Mouse (Mus musculus): Measurements from ENCODE around the gene Ppp1r12a. TPM values are rescaled to one million over a fixed set of nuclear protein-coding genes. Genes with fewer than 3 reads are reported as not detected.
A peak's percentile ranks its signal among the peaks of the same experiment; 100 is the strongest.

Gene Ppp1r12a
- 79.1 and 83.4 TPM in 2 replicates for polyA plus RNA-seq (2016; fragmentation: Nextera tagmentation; extraction: Ambion mirVana)

DNA sequence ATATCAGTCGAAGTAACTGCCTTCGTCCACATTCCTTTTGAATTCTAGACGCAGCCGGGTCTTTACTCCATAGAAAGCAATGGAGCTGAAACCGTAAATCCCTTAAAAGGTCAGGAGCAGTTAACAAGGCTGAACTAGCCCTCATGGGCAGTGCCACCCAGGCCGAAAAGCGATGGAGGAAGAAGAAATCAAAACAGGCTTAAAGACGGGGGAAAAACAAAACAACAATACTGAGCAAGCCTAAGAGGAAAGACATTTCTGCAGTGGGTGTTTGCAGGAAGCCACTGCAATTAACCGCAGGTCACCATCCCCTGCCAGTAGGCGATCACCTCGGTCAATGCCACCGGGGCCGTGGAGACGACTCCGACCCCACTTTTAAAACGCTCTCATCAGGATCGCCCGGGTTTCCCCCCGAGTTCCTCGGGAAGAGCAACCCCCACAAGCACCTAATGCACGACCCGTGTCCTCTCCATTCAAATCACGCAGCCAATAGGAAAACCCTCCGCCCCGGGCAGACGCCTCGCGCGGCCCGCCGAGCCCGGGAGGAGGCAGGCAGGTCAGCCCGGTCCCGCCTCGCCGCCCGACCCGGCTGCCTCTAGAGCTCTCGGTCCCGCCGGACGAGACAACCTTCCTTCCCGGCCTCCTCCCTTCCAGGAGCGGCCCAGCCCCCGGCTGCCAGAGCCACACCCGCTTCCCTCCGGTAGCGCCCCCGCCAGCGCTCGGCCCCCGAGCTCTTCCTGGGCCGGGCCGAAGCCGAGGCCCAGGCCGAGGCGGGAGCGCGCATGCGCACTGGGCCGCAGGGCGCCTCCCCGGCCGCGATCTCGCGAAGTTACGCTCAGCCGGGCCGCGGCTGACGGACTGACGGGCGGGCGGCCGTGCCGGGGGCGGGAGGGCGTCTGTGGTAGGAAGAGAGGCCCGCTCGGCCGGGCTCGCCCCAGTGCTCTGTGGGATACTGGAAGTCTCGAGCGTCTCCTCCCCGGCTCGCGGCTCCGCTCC, at the start of gene Ppp1r12a:
Gene Ppp1r12a, plus strand, starts transcription at position 933 of the 996 bp plus-strand sequence.
- H3K27me3 ChIP-seq (replicated peaks) = no peaks in the 10 kb centered on the region
- peak; percentile 94 for ATAC-seq (ENCODE audit: low FRiP score, low read depth)
- H3K4me3 ChIP-seq = peak within 1 kb of the TSS; percentile 98
- no peaks in the 10 kb centered on the region for H3K36me3 ChIP-seq
- peak within 1 kb of the TSS; percentile 71 for H3K4me2 ChIP-seq (replicated peaks)
- WGBS = under 1% methylated on average over 87 of the region's 89 CpGs
- peak within 1 kb of the TSS; percentile 99 for H3K9ac ChIP-seq
- H3K27ac ChIP-seq = peak within 1 kb of the TSS; percentile 99
- H3K9me3 ChIP-seq = no peaks in the 10 kb centered on the region
- H3K4me1 ChIP-seq = peaks cover 17% of the 10 kb centered on the region

- 55% methylated on average over 17 of the region's 17 CpGs for WGBS
- ATAC-seq (ENCODE audit: low FRiP score, low read depth) = no peak
- Histone ChIP-seq H3K27me3 (replicated peaks) (no peaks in the 10 kb centered on the region), H3K9me3 (no peaks in the 10 kb centered on the region), H3K4me2 (replicated peaks) (peak overlapping the region; percentile 42), H3K4me1 (no peaks in the 10 kb centered on the region), H3K9ac (0 out of 2 replicates have a peak overlapping the region, but pooled peaks have one; percentile 21), H3K4me3 (no peak overlapping the region), H3K36me3 (no peaks in the 10 kb centered on the region), H3K27ac (no peak overlapping the region)
Measured at GRCm38 (mm10) chr10:108113361-108114237, 48.4 kb upstream of the Ppp1r12a start.

DNA sequence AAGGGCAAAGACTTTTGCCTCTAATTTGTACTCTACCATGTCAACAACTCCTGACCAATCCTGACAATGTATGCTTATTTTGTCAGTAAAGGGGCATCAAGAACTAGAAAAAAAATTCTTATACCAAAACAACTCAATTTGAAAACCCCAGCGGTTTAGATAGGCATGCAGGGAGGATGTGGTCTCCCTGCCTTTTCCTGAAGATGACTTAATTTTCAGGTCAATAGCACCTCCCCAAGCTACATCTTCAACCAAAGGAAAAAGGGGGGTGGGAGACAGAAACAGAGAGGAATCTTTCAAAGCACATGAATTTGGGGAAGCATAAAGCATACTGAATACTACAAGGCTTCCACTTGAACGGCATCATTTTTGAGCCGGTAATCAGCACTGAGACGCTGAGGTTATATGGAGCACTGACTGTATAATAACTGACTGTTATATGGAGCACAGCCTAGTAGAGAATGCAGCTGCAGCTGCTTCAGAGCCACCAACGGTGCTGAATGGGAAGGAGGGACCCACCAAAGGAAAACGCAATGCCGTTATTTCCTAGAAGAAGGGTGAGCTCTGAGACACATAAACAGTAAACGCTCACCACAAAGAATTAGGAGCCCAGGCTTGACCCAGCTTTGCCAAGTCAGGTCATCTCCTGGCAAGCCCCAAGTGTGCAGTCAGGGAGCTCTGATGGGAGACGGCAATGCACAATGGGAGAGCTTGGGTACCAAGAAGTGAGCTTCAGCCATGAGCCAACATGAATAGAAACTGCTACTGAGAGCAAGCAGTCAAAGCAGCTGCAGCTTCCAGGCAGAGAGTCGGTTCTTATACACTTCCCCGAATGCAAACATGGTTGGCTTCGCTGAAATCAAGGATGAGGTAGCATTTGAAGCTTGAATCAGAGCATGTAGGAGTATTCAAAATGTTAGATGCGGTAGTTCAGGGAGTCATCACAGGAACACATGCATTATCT, 43.5 kb upstream of the Ppp1r12a start:
- no peak for ATAC-seq (ENCODE audit: low FRiP score, low read depth)
- 88% methylated on average over 13 of the region's 13 CpGs for WGBS

GRCm38 (mm10) chr10:108119416-108119815, 42.6 kb upstream of the Ppp1r12a start:
- H3K4me1 ChIP-seq = no peaks in the 10 kb centered on the region
- no peak overlapping the region for H3K4me2 ChIP-seq (replicated peaks)
- ATAC-seq (ENCODE audit: low FRiP score, low read depth) = no peak
- H3K9ac ChIP-seq = no peak overlapping the region
- no peak overlapping the region for H3K4me3 ChIP-seq
- no peaks in the 10 kb centered on the region for H3K9me3 ChIP-seq
- H3K27me3 ChIP-seq (replicated peaks) = no peaks in the 10 kb centered on the region
- H3K27ac ChIP-seq = no peak overlapping the region
- WGBS = 82% methylated on average over 1 of the region's 1 CpGs
- H3K36me3 ChIP-seq = no peaks in the 10 kb centered on the region

More for the DNA sequence above, 43.5 kb upstream of the Ppp1r12a start:
- H3K4me1 ChIP-seq = no peaks in the 10 kb centered on the region
- H3K36me3 ChIP-seq = no peaks in the 10 kb centered on the region
- no peaks in the 10 kb centered on the region for H3K27me3 ChIP-seq (replicated peaks)
- H3K9me3 ChIP-seq = no peaks in the 10 kb centered on the region
- no peak overlapping the region for H3K27ac ChIP-seq
- H3K9ac ChIP-seq = no peak overlapping the region
- H3K4me2 ChIP-seq (replicated peaks) = no peak overlapping the region
- H3K4me3 ChIP-seq = no peak overlapping the region

GRCm38 (mm10) chr10:108124934-108125599, 36.9 kb upstream of the Ppp1r12a start:
- no peak for ATAC-seq (ENCODE audit: low FRiP score, low read depth)
- Histone ChIP-seq H3K4me2 (replicated peaks) (no peak overlapping the region), H3K27ac (no peak overlapping the region), H3K4me1 (no peaks in the 10 kb centered on the region), H3K9ac (no peak overlapping the region), H3K4me3 (no peak overlapping the region), H3K9me3 (no peaks in the 10 kb centered on the region), H3K27me3 (replicated peaks) (no peaks in the 10 kb centered on the region), H3K36me3 (no peaks in the 10 kb centered on the region)
- 87% methylated on average over 3 of the region's 3 CpGs for WGBS

- no peak for ATAC-seq (ENCODE audit: low FRiP score, low read depth)
- Histone ChIP-seq H3K36me3 (no peaks in the 10 kb centered on the region), H3K4me3 (no peak overlapping the region), H3K9ac (no peak overlapping the region), H3K27me3 (replicated peaks) (no peaks in the 10 kb centered on the region), H3K4me1 (no peaks in the 10 kb centered on the region), H3K9me3 (no peaks in the 10 kb centered on the region), H3K4me2 (replicated peaks) (no peak overlapping the region), H3K27ac (no peak overlapping the region)
- 90% methylated on average over 3 of the region's 3 CpGs for WGBS
Measured at GRCm38 (mm10) chr10:108129167-108129566, 32.8 kb upstream of the Ppp1r12a start.

DNA sequence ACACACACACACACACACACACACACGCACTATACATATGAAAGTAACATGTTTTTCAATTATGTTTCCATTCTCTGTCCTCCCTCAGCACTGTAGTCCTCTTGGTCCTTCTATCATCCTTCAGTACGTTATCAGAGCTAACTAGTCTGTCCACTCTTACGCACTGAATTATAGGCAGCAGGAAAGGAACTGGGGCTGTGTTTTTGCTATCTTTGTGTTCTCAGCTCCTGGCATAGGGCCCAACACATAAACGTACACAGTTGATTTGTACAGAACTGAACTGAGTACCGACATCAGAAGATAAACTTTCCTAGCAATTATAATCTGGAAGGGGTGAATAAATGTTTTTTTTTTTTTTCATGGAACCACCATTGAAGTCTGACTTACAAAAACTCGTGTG, 30.1 kb upstream of the Ppp1r12a start:
- Histone ChIP-seq H3K4me1 (no peaks in the 10 kb centered on the region), H3K9me3 (no peaks in the 10 kb centered on the region), H3K4me3 (no peak overlapping the region), H3K9ac (no peak overlapping the region), H3K36me3 (no peaks in the 10 kb centered on the region), H3K27ac (no peak overlapping the region), H3K4me2 (replicated peaks) (no peak overlapping the region), H3K27me3 (replicated peaks) (no peaks in the 10 kb centered on the region)
- ATAC-seq (ENCODE audit: low FRiP score, low read depth) = no peak
- 84% methylated on average over 6 of the region's 6 CpGs for WGBS

DNA sequence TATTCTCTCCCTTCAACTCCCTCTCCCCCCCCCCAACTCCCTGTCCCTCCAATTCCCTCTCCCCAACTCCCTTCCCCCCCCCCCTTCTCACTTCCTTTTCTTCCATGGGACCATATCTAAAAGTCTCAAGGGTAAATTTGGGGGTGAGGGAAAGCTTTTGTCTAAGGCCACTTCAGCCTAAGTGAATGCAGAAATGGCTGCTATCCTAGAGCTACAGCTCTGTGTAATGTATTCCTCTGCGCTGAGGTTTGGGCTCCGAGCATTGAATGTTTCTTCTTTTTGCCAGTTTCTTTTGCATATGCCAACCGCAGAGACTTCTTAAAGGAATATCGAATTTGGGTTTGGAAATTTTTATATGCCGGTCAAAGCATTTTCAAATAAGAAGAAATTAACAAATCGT, 28.7 kb upstream of the Ppp1r12a start:
- no peak for ATAC-seq (ENCODE audit: low FRiP score, low read depth)
- WGBS = 91% methylated on average over 6 of the region's 6 CpGs
- H3K4me1 ChIP-seq = no peaks in the 10 kb centered on the region
- no peak overlapping the region for H3K27ac ChIP-seq
- H3K4me2 ChIP-seq (replicated peaks) = no peak overlapping the region
- no peak overlapping the region for H3K9ac ChIP-seq
- H3K36me3 ChIP-seq = no peaks in the 10 kb centered on the region
- no peak overlapping the region for H3K4me3 ChIP-seq
- H3K27me3 ChIP-seq (replicated peaks) = no peaks in the 10 kb centered on the region
- no peaks in the 10 kb centered on the region for H3K9me3 ChIP-seq

DNA sequence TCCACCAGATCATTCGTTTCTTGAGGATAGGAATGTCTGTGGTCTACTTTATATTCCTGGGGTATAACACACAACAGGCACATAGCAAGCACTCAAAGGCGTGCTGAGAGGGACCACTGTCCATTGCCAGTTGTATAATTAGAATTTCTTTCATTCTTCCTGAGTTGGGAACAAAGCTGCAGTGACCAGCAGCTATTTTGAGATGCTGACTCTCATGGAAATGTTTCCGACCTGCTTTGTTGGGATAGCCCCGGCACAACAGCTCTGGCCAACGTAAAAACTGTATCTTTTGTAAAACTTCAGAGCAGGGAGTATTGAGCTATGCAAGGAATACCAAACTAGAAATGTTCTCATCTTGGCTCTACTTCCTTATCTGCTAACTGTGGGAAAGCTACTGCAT, 28.2 kb upstream of the Ppp1r12a start:
- Histone ChIP-seq H3K36me3 (no peaks in the 10 kb centered on the region), H3K9ac (no peak overlapping the region), H3K4me2 (replicated peaks) (no peak overlapping the region), H3K4me1 (no peaks in the 10 kb centered on the region), H3K27ac (no peak overlapping the region), H3K4me3 (no peak overlapping the region), H3K9me3 (no peaks in the 10 kb centered on the region), H3K27me3 (replicated peaks) (no peaks in the 10 kb centered on the region)
- ATAC-seq (ENCODE audit: low FRiP score, low read depth) = no peak; the same call in 1 of the 2 replicates
- 64% methylated on average over 5 of the region's 5 CpGs for WGBS

- no peak overlapping the region for H3K4me2 ChIP-seq (replicated peaks)
- no peak overlapping the region for H3K9ac ChIP-seq
- WGBS = 87% methylated on average over 5 of the region's 5 CpGs
- ATAC-seq (ENCODE audit: low FRiP score, low read depth) = no peak
- no peak overlapping the region for H3K27ac ChIP-seq
- H3K4me3 ChIP-seq = no peak overlapping the region
- H3K27me3 ChIP-seq (replicated peaks) = no peaks in the 10 kb centered on the region
- no peaks in the 10 kb centered on the region for H3K4me1 ChIP-seq
- H3K36me3 ChIP-seq = no peaks in the 10 kb centered on the region
- no peaks in the 10 kb centered on the region for H3K9me3 ChIP-seq
Measured at GRCm38 (mm10) chr10:108138347-108138746, 23.6 kb upstream of the Ppp1r12a start.

DNA sequence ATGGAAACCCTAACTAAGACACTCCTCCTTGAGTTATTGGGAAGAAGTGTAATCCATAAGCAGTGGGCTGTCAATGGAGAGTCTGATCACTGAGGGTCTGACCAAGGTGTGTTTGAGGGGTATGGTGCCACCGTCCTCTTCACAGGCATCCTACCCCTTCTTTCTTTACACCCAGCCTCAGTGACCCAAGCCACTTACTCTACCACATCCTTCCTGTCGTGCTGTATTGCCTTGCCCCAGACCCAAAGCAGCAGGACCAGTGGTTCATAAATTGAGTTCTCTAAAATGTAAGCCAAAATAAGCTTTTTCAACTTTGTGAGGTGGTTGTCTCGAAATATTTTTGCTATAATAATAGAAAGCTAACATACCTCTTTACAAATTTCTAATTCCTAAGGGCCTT, 22.2 kb upstream of the Ppp1r12a start:
- H3K4me3 ChIP-seq = no peak overlapping the region
- H3K27ac ChIP-seq = no peak overlapping the region
- H3K9ac ChIP-seq = no peak overlapping the region
- no peaks in the 10 kb centered on the region for H3K9me3 ChIP-seq
- no peak for ATAC-seq (ENCODE audit: low FRiP score, low read depth)
- no peaks in the 10 kb centered on the region for H3K4me1 ChIP-seq
- no peaks in the 10 kb centered on the region for H3K36me3 ChIP-seq
- no peak overlapping the region for H3K4me2 ChIP-seq (replicated peaks)
- WGBS = 76% methylated on average over 3 of the region's 3 CpGs
- no peaks in the 10 kb centered on the region for H3K27me3 ChIP-seq (replicated peaks)

Measured in neural tube, embryonic 12.5 days (tissue).